Mouse (Mus musculus) c-Kit-positive CD71-positive TER-119-negative erythroid progenitor cells, embryonic 14.5 days (primary cell): Measurements from ENCODE around the gene Igsf21.

Experiments
- DNase-seq: peaks from one replicate; pipeline ENCODE4 v3.0.0-alpha.2; 2013; ENCODE audit warnings: low read depth

Igsf21 gene

DNA sequence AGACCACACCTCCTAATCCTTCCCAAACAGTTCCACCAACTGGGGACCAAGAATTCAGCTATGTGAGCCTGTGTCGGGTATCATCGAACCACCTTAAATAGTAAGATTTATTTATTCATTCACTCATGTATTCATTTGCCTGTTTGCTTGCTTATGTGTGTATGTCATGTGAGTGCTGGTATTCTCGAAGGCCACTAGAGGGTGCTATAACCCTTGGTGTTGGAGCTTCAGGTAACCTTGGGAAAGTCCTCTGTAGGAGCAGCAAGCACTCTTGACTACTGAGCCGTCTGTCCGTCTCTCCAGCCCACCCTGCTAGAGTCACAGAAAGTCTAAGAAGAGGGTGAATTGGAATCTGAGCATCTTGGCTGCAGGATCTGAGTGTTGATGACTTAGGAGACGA lies 103.4 kb downstream of the Igsf21 start:
- no peak for DNase-seq

DNA sequence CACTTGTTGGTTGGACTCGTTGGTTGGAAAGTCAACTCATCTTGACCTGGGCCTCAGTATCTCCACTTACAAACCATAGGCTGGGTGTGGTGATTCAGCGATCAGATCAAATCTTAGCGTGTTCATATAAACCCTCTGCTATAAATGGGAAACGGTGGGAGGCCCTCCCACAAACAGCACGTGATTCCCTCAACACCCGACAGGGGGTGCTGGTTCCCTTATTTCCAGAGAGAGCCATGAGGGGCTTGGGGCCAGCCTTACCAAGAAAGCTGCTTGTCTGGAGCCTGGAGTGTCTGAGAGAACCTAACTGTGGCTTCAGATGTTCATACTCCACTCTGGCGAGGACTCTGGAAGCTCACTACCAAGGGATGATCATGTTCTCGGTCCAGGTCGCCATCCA lies 106.1 kb downstream of the Igsf21 start:
- no peak for DNase-seq

DNA sequence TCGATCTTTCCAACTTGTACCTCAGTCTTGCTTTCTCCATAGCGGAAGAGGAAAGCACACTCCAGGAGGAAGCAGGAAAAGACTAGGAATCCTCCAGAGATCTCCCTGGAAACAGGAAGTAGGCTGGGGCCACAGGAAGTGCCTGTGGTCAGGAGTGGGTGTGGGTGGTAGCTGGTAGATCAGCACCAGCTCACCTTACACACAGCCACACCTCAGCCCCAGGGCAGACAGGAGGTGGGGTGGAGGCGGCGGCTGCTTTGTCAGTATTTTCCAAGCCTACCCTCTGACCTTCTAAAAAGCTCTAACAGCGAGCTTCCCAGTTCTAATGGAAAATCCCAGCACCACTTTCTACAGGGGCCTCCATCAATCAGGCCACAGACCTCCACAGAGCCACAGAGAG lies 107.7 kb downstream of the Igsf21 start:
- DNase-seq = no peak

DNA sequence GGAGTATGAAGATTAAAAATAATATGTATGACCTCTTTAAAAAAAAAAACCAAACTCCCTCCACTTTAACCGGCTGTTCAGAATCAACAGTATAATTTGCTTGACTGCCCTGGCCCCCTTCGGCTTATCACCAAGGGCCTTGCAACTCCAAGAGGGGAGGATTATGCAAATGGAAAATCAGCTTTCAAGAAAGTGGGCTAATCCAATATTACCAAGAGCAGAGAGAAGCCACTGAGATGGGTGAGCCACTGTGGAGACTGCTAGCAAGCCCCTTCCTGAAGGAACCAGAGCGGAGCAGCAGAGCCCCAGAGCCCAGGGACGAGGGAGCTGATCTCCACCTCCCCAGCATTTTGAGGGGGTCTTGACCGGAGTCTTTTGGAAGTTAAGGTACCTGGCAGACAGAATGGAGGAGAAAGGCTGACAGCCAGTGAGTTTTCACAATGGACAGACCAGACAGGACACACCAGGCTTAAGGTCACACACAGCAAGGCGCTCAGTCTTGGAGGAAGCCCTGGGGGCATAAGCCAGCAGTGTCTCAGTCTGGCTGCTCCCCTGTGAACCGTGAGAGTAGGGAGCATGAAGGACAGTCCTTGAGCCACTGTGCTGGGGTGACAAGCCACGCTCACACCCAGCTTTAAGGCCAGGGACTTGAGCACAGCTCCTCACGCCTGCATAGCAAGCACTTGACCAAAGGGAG lies 114.8 kb downstream of the Igsf21 start:
- no peak for DNase-seq

DNA sequence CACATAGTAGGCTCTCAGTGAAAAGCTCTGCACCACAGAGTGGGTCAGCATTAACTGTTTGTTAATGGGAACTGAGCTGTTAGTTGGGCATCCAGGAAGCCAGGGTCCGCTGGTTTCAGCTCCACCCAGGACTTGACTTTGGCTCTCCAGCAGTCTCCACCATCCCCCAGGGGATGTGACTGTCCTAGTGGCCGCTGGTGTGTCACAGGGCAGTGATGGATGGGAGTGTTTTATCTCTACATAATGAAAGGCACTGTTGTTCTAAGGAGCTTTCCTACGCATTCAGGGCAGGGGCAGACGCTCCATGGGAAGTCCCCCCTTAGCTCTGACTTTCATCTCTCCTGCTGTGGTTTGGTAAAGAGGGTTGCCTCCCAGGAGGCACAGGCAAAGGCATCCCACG lies 115.4 kb downstream of the Igsf21 start:
- DNase-seq = no peak

DNA sequence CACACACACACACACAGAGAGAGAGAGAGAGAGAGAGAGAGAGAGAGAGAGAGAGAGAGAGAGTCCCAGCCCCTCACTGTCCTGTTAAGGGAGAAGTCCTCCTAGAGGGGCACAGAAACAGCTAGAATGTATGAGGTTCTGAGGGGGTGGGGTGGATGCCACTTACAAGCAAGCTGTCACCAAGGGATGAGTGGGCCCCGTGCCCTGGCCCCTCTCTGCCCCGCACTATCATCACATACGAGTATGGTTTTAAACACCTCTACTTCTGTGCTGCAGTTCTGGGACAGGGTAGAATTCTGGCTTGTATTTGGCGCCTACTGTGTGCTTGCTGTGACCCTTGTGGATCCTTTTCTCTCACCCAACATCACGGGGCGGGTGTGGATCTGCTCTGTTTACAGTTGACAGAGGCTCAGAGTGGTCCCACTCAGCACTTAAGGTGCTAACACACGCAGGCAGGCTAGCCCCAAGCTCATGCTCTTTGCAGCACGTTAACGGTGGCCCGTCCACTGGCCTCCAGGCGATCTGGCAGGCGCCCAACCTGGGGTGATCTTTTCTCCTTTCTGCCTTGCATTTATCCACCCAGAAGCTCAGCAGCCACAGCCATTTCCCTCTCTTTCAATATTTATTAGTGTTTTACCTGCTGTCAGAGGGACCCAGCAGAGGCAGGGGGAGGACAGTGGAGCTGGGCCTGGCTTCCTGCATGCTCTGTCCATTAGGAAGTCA lies 116.9 kb downstream of the Igsf21 start:
- no peak for DNase-seq

DNA sequence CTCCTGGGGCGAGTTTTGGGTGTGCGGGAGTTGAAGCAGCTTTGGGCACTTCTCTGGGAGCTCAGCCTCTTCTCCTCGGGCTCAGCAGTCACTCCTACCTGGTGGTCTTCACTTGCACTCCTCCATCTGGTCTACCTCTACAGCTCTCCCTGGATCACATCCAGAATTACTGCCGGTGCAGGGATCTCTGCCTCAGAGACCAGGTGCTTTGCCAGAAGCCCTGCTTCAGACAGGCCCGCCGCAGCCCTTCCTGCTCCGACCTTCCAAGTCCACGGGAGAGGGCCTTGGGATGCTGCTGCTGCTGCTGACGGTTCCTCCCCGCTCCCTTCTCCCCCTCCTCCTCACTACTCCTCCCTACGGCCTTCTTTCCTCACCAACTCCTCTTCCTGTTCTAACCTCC lies 118.5 kb downstream of the Igsf21 start:
- DNase-seq = no peak

DNA sequence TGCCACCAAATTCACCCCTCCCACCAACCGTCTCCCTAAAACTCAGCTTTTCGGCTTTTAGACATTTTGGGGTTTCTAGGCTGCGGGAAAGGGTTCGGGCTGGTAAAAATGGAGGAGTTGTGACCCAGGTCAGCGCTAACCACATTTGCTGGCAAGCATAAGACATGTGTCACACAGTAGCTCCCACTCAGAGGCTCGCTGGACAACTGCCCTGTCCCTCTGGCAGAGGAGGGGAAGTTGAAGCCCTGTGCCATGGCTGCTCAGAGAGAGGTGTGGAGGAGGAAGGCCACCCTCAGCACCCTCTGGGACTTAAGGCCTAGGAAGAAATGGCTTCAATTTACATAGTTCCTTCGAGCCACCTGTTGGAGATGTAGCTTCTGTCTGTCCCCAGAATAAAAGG lies 120.8 kb downstream of the Igsf21 start:
- no peak for DNase-seq

DNA sequence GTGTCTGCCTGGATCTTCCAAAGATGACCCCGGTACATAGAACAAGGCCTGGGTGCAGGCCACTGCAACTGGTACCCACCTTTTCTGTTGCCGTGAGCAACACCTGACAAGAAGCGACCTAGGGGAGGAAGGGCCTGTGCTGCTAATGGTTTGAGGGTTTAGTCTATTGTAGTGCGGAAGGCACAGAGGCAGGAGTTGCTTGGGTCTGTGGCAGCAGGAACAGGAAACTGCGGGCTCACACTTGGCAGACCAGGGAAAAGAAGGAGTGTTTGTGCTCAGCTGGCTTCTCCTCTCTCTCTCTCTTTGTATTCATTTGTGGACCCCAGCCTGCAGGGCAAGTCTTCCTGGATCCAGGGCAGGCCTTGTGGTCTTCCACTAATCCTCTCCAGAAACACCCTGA lies 124.0 kb downstream of the Igsf21 start:
- no peak for DNase-seq

DNA sequence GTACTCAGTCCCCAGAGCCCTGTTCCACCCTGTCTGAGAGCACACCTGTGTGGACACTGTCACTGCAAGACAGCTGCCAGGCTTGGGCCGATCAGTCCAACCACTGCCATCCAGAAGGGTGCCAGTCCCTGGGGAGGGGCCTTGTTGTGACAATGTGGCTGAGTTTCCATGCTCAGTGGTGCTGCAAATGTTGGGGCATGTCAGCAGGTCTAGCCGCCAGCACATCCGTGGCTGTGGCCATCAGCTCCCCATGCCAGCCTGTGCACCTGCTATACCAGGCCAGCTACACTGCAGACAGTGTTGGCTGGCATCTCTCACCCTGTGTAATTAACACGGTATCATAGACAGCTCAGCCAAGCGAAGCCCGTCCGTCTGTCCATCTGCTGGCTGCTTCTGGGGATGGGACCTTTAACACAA lies 129.3 kb downstream of the Igsf21 start:
- DNase-seq = no peak

DNA sequence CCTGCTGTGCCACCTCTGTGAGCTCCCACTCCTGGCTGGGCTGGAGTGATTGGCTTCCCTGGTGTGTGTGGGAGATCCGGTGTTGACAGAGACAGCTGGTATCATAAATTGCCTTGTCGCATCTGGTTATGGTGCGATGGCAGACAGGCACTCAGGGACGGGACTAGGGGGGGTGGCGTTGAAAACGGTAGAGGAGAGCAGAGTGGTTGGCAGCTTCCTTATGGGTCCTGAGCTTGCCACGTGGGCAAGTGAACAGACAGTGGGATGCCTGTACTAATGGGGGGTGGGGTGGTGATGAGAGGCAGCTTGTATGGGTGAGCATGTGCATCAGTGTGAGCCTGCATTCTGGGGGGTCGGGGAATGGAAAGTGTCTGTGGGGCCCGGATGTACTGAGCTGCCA lies 130.8 kb downstream of the Igsf21 start:
- no peak for DNase-seq

DNA sequence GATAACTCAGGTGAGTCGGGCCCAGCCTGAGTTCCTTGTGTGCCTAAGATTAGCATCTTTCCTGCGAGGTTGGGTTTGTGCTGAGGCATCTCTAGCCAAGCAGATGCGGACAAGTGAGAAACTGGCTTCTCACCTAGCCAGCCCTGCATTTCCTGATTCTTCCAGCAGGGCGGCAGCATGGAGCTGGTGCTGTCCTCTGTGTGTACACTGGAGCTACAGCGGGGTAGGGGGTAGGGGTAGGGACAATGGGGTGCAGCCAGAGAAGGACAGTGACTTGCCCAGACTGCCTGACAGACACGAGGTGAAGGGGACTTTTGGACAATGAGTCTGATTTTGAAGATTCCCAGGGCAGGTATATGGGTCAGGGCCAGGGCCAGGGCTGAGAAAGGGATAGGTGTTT lies 131.5 kb downstream of the Igsf21 start:
- DNase-seq = no peak

DNA sequence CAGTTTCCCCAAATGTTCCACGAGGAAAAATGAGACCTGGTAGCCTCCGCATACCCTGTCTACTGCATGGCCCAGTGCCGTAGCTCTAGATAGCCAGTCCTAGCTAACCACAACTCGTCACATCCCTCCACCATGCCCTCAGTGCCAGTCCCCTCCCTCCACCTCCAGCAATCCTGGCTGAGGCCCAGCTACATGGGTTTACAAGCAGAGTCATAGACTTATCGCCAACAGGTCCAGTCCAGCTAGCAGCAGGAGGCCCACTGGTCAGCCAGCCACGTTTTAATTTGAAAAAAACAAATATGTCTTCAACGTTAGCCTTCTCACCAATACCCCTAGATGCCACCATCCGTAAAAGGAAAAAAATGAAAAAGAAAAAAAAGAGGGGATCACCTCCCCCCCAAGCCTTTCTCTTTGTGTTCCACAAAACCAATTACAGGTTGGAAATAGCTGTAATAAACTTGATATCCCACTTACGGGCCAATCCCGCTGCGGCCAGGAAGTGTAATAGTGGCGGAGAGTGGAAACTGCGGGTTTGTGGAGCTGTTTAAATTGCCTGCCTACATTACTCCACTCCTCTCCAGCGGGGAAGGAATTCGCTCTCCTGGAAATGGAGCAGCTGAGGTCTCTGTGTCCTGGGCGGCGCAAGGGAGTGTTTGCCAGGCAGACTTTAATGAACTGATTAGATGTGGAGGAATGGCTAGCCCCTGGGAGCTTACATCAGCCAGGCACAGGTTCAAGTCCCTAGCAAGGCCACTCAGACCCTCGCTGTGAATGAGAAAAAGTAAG lies 132.7 kb downstream of the Igsf21 start:
- DNase-seq = no peak

DNA sequence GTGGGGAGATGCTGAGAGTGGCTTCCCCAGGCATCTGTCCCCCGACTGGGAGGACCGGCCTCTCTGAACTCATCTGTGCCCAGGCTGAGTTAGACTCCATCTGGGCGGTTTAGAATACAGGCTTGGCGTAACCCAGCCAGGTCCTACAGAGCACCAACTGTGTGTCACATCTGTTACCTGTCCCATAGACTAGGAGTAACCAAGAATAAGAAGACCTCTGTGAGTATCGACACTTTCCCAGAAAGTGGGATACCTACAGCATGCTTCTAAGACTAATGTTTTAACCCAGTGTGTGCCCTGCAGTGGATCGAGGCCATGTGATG lies 137.0 kb downstream of the Igsf21 start:
- no peak for DNase-seq

DNA sequence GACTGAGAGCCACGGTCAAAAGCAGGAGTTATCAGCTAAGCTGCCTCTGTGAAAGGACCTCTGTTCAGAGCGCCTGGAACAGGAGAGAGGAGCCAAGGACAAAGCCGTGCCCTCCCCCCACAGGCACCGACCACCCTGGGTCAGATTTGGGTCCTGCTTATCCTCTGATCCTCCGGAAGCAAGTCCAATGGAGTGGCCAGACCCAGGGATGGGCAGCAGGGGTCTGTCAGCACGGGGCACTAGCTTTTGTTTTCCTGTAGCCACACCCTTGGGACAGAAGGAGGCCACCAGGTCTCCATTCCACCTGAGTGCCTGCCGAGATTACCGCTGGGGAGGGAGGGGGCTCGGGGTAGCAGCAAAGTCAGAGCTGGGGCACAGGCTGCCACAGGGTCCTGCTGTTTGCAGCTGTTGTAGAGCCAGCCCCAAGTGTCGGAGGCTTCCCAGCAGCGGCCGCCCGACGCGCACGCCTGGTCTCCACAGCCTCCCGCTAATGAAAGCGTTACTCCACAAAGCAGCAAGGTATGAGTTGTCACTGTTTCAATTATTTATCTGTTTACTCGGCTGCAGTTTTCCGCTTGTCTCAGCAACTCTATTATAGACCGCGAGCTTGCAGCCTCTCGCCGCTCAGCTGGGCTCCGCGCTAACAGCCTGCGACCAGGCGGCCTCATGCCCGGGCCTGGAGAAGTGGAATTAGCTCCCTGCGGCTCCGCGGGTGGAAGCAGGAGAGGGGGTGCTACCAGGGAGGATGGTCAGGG lies 137.5 kb downstream of the Igsf21 start:
- no peak for DNase-seq

DNA sequence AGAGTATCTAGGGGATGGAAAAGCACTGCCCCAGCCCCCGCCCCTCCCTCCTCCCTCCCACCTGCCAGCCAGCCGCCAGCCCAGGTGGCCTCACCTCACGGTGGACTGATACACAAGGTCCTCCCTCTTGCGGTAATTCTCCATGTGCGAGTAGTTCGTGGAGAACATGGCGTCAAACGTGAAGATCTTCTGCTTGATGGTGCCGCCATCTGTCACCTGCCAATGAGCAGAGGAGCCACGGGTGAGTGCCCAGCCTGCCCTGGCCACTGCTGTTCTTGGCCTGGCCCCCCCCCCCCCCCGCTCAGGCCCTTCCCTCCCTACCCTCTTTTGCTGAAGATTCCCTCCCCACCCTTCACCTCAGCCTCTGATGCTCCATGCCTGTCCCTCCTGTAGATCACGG lies 139.4 kb downstream of the Igsf21 start:
- no peak for DNase-seq

DNA sequence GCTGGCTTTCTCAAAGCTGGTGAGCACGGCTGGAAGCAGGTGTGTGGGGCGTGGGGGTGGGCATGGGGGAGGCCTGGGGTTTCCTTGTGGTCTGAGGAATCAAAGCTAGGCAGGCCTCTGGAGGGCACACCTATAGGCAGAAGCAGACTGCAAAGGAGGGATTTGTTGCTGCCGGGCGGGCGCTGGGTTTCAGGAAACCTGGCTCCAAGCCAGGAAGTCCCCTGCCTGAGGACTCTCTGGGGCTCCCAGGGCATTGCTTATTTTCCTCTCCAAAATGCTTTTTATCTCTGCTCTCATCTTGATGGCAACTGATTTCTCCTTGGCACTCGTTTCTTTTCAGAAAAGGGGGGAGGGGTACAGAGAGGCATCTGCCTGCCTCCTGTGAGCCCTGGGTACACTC lies 141.8 kb downstream of the Igsf21 start:
- no peak for DNase-seq

DNA sequence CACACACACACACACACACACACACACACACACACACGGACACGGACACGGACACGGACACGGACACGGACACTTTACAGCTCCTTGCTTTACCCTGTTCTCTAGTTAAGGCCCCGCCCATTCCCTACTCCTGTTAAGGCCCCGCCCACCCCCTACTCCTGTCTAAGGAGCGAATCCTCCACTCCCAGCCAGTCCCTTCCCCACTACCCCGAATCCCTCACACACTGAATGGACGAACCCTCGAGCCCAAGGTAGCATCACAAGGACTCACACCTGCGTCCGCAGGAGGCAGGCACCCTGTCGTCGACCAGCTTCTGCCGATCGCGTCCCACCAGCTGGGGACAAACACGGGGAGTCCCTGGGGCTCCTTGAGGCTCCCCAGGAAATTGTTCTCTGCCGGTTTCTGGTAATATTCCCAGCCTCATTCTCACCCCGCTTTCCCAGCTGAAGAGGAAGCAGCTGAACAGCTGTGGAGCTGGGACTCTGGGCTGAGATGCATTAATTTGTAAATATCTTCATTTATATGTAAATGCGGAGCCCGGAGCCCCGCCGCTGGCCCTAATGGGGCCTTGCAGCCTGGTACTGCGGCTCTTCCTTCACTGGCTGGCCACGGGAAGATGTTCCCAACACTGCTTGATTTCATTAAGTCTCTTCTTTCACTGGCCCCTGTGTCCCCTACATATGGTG lies 143.1 kb downstream of the Igsf21 start:
- no peak for DNase-seq

DNA sequence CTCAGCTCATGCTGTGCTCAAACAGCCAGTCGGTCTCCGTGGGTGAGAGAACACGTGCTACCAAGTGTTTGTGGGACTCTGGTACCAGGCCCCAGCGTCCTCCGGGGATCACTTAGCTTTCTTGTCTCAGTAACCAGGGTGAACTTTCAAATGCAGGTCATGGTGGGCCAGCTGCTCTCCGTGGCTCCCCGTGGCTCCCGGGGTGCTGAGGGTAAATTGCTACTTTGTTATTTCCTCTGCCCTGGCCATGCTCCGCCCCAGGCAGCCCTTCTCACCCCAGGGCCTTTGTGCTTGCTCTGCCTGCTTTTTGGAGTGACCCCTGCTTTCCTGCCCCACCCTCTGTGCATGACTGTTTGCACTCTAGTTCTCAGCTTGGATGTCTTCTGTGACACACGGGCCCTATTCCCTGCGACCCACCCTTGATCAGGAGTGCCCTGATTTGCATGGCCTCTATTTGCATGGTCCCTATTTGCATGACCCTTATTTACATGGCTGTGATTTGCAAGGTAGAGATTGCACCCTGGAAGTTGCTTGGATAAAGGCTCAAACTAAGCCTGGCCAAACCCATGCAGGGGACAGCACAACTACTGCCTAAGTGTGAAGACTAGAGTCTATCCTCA lies 143.9 kb downstream of the Igsf21 start:
- no peak for DNase-seq

DNA sequence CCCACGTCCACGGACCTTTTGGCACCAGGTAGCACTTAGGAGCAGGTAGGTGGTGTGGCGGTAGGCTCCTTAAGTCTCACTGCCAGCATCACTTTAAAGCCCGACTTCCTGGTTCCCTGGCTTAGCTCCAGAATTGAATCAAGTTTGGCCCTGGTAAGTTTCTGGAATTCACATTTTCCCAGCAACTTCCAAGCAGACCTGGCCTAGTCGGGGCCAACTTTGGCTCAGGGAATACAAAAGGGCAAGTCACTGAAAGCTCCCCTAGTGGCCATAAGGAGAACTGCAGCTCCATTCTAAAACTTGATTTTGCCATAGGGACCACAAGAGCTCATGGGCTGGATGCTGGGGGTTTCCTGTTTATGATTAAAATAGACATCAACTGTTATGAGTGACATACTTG lies 145.5 kb downstream of the Igsf21 start:
- peak; percentile 5 for DNase-seq

DNA sequence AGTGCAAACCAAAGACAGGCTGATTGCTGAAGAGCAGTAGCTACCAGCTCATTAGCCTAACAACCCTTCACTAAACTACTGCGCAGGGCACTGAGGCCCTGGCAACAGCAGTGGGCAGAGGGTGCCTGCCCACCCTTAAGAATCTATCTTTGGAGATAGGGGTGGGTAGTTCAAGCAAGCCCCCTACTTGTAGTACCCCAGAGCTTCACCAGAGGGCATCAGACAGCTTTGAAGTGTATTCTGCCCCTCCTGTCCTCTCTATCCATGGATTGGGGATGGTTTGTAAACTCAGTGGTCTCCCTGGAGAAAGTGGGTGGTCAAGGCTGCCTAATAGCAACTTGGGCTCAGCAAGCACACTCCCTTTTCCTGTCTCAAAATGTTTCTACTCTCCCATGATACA lies 146.4 kb downstream of the Igsf21 start:
- no peak for DNase-seq

DNA sequence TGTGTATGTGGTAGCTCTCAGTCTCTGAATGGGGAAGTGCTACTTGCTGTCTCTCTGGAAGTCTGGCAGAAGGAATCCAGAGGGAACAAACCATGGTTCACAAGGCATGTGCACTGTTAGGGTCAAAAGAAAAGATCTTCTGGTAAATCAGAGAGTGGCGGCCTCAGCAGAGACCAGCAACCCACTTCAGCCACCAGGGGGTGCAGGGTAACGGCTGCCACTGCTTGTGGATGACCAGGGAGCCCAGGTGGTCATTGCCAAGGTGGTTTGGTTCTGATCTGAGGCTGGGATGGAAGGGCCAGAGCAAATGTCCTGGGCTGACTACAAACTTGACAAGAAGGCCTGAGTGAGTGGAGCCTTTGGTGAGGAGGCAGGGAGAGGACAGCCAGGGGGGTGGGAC lies 150.3 kb downstream of the Igsf21 start:
- no peak for DNase-seq
